ENCODE assay signal across 8 mouse cellular contexts in the genomic region with DNA sequence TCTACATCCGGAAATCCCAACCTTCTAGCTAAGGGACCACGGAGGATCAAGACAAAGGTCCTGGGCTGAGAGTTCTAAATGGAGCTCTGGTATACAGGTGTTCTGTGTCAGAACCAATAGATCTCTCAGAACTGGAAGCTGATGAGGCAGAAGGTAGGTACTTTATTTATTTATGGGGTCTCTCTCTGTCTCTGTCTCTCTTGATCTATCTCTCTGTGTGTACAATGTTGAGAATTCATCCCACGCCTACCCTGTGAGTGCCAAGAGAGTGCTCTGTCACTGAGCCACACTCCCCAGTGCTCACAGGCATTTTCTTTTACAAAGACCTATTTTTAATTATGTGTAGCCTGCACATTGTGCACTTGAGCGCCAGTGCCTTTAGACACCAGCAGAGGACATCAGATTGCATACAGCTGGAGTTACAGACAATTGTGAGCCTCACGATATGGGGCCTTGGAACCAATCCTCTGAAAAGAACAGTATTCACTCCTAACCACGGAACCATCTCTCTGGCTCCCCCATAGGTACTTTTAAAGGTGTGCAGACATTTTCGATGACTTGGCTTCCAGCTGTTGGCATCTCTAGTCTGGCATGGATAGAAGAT. TPM values are rescaled to one million over a fixed set of nuclear protein-coding genes. Genes with fewer than 3 reads are reported as not detected.
DNase-seq lines count a peak whose midpoint lies in the region; ATAC-seq and TF ChIP-seq lines count a peak whose summit lies in the region.

A gene (minus strand): TSS at position 51 of the 604 bp plus-strand sequence.

- intact Hi-C loops in left cerebral cortex, postnatal 14 days (cut with DNase I), result no loop called here

- ATAC-seq in lung, embryonic 14.5 days (ENCODE audit: insufficient read depth), result no peak
- no peak for ATAC-seq in embryonic facial prominence, embryonic 11.5 days (replicated peaks; ENCODE audit: insufficient number of reproducible peaks, low FRiP score, low TSS enrichment, low read depth)
- no peak; the same call in 1 of the 2 replicates for ATAC-seq in heart, embryonic 13.5 days (ENCODE audit: extremely low read depth, insufficient number of reproducible peaks, low FRiP score, low TSS enrichment)

- H3K36me3 ChIP-seq in lung, embryonic 14.5 days (ENCODE audit: insufficient read depth), result no peaks in the 10 kb centered on the region
- no peaks in the 10 kb centered on the region for H3K36me3 ChIP-seq in embryonic facial prominence, embryonic 11.5 days (replicated peaks; ENCODE audit: control insufficient read depth, insufficient read depth, low read depth, low read length)
- no peaks in the 10 kb centered on the region for H3K36me3 ChIP-seq in heart, embryonic 13.5 days
- no peaks in the 10 kb centered on the region for H3K36me3 ChIP-seq in myocyte (ENCODE audit: control insufficient read depth, insufficient read depth)

- no peak within 1 kb of the TSS for H3K27ac ChIP-seq in lung, embryonic 14.5 days (ENCODE audit: low read depth)
- no peak within 1 kb of the TSS for H3K27ac ChIP-seq in embryonic facial prominence, embryonic 11.5 days (replicated peaks; ENCODE audit: low read depth, low read length)
- no peak within 1 kb of the TSS for H3K27ac ChIP-seq in heart, embryonic 13.5 days (replicated peaks)

- H3K9ac ChIP-seq in lung, embryonic 14.5 days, result no peak within 1 kb of the TSS
- no peak within 1 kb of the TSS for H3K9ac ChIP-seq in embryonic facial prominence, embryonic 11.5 days (replicated peaks; ENCODE audit: low read length)
- no peak within 1 kb of the TSS for H3K9ac ChIP-seq in heart, embryonic 13.5 days

- H3K4me1 ChIP-seq in lung, embryonic 14.5 days (ENCODE audit: insufficient read depth), result no peaks in the 10 kb centered on the region
- H3K4me1 ChIP-seq in embryonic facial prominence, embryonic 11.5 days (ENCODE audit: control insufficient read depth, insufficient read depth, low read length), result no peaks in the 10 kb centered on the region
- H3K4me1 ChIP-seq in heart, embryonic 13.5 days, result no peaks in the 10 kb centered on the region

- no peaks in the 10 kb centered on the region for H3K27me3 ChIP-seq in lung, embryonic 14.5 days (ENCODE audit: insufficient read depth, low read length)
- no peaks in the 10 kb centered on the region for H3K27me3 ChIP-seq in embryonic facial prominence, embryonic 11.5 days (ENCODE audit: control insufficient read depth, insufficient read depth, low read length)
- H3K27me3 ChIP-seq in heart, embryonic 13.5 days (replicated peaks), result no peaks in the 10 kb centered on the region
- no peaks in the 10 kb centered on the region for H3K27me3 ChIP-seq in myocyte (ENCODE audit: control insufficient read depth, insufficient read depth, insufficient read length)

- 69% methylated on average over 7 of the region's 7 CpGs for WGBS in lung, embryonic 14.5 days
- 71% methylated on average over 7 of the region's 7 CpGs for WGBS in embryonic facial prominence, embryonic 11.5 days
- WGBS in heart, embryonic 13.5 days, result 64% methylated on average over 7 of the region's 7 CpGs

- no peak for TF ChIP-seq CTCF in lung, embryonic 14.5 days (IDR thresholded peaks at IDR 0.05; ENCODE audit: low read depth)

- TF ChIP-seq POLR2A in myocyte (IDR thresholded peaks at IDR 0.05; ENCODE audit: insufficient read length, low read depth), result no peak

- H3K4me3 ChIP-seq in lung, embryonic 14.5 days (ENCODE audit: low read depth, low read length), result no peak within 1 kb of the TSS
- no peak within 1 kb of the TSS for H3K4me3 ChIP-seq in embryonic facial prominence, embryonic 11.5 days (ENCODE audit: low read depth, low read length)
- H3K4me3 ChIP-seq in heart, embryonic 13.5 days, result no peak within 1 kb of the TSS
- no peak within 1 kb of the TSS for H3K4me3 ChIP-seq in myocyte

- no peak within 1 kb of the TSS for H3K4me2 ChIP-seq in lung, embryonic 14.5 days
- no peak within 1 kb of the TSS for H3K4me2 ChIP-seq in embryonic facial prominence, embryonic 11.5 days (ENCODE audit: low read depth, low read length)
- H3K4me2 ChIP-seq in heart, embryonic 13.5 days, result no peak within 1 kb of the TSS
- no peak within 1 kb of the TSS for H3K4me2 ChIP-seq in myocyte (ENCODE audit: low read depth)

- no peak for DNase-seq in lung, embryonic 14.5 days
- DNase-seq in lung, postnatal 4 days, result no peak
- no peak for DNase-seq in embryonic facial prominence, embryonic 11.5 days (ENCODE audit: low spot score)
- no peak for DNase-seq in left cerebral cortex, postnatal 14 days (ENCODE audit: low spot score in 2 of 2)
- no peak for DNase-seq in MN1 (ENCODE audit: low spot score)
- no peak for DNase-seq in ovary, postnatal 36 days (ENCODE audit: low spot score)

- no peaks in the 10 kb centered on the region for H3K9me3 ChIP-seq in lung, embryonic 14.5 days (ENCODE audit: low read depth, low read length)
- H3K9me3 ChIP-seq in embryonic facial prominence, embryonic 11.5 days (replicated peaks; ENCODE audit: control insufficient read depth, low read length), result no peaks in the 10 kb centered on the region
- H3K9me3 ChIP-seq in heart, embryonic 13.5 days, result no peaks in the 10 kb centered on the region

- H3ac ChIP-seq in myocyte (ENCODE audit: control insufficient read depth, insufficient read length), result no peak within 1 kb of the TSS

- no peaks in the 10 kb centered on the region for H3K79me2 ChIP-seq in myocyte (ENCODE audit: control insufficient read depth, insufficient read depth)

TF ChIP-seq in myocyte, 11 proteins besides CTCF, POLR2A, EP300 and RAD21:
- no peak for TF ChIP-seq USF1 (IDR thresholded peaks at IDR 0.05; ENCODE audit: low read depth)
- TF ChIP-seq SRF (IDR thresholded peaks at IDR 0.05; ENCODE audit: control insufficient read depth, insufficient read length, low read depth), result no peak
- no peak for TF ChIP-seq TCF12 (IDR thresholded peaks at IDR 0.05; ENCODE audit: insufficient read depth, poor library complexity, severe bottlenecking)
- TF ChIP-seq REST (IDR thresholded peaks at IDR 0.05; ENCODE audit: insufficient read depth, insufficient read length), result no peak
- no peak for TF ChIP-seq MAX (IDR thresholded peaks at IDR 0.05; ENCODE audit: low read depth)
- TF ChIP-seq E2F4 (IDR thresholded peaks at IDR 0.05; ENCODE audit: insufficient read depth), result no peak
- no peak for TF ChIP-seq MYOG (IDR thresholded peaks at IDR 0.05; ENCODE audit: control insufficient read depth in 1 of 3, insufficient read depth in 1 of 3, insufficient read length in 2 of 3, low read depth in 2 of 3)
- TF ChIP-seq POLR2AphosphoS2 (IDR thresholded peaks at IDR 0.05; ENCODE audit: insufficient read length, low read depth), result no peak
- TF ChIP-seq CEBPB (IDR thresholded peaks at IDR 0.05; ENCODE audit: insufficient read depth, poor library complexity, severe bottlenecking), result no peak
- no peak for TF ChIP-seq MYOD1 (IDR thresholded peaks at IDR 0.05; ENCODE audit: control insufficient read depth in 1 of 3, insufficient read length in 2 of 3, low read depth in 2 of 3)
- TF ChIP-seq TCF3 (IDR thresholded peaks at IDR 0.05; ENCODE audit: insufficient read length, low read depth), result no peak
TF ChIP-seq in myocyte: peak in this region for 0.

RNA-seq across cellular contexts. Expression of the gene that starts here (rescaled TPM):
- polyA plus RNA-seq in lung, embryonic 14.5 days (2014; fragmentation: Nextera tagmentation; extraction: Ambion mirVana), result 213 and 219 TPM in 2 replicates
- 243 and 272 TPM in 2 replicates for polyA plus RNA-seq in embryonic facial prominence, embryonic 11.5 days (2014; fragmentation: Nextera tagmentation; extraction: Ambion mirVana)
- polyA plus RNA-seq in heart, embryonic 13.5 days (2015; fragmentation: Nextera tagmentation; extraction: Ambion mirVana), result 141 and 148 TPM in 2 replicates
- 100 to 1,000 TPM; 120 to 124 TPM for total RNA-seq in left cerebral cortex, postnatal 14 days (2021)
- 171 TPM for polyA plus RNA-seq in myocyte (2012; fragmentation: generic; extraction: Trizol)
